Mouse (Mus musculus) intestine, embryonic 16.5 days (tissue): ENCODE measurements around the gene B4galnt4. TPM values are rescaled to one million over a fixed set of nuclear protein-coding genes. Genes with fewer than 3 reads are reported as not detected.

Source experiments
- polyA plus RNA-seq: library from polyadenylated mRNA; unstranded; fragments of >200 nt; fragmentation: Nextera tagmentation; extraction: Ambion mirVana; gene quantifications from 2 replicates; pipeline ENCODE4 v1.2.1, GENCODE M21; 2015

B4galnt4 gene
- polyA plus RNA-seq, 1 experiment from 2014 or later, result 7.2 TPM

Other genes starting within 250 kb of the B4galnt4 start
- gene Zfp941, start 238.9 kb upstream of the B4galnt4 start, polyA plus RNA-seq, result 0.95 and 1.1 TPM in 2 replicates
- gene Urah, start 226.1 kb upstream of the B4galnt4 start, polyA plus RNA-seq, result 6.1 and 7.5 TPM in 2 replicates
- gene Scgb1c1, start 215.6 kb upstream of the B4galnt4 start, polyA plus RNA-seq, result not detected in 2 replicates
- gene Odf3, start 213.3 kb upstream of the B4galnt4 start, polyA plus RNA-seq, result not detected in 2 replicates
- gene Gm45785, start 204.8 kb upstream of the B4galnt4 start, polyA plus RNA-seq, result not detected in 2 replicates
- 68.3 and 70.1 TPM in 2 replicates for gene Ric8a, start 204.1 kb upstream of the B4galnt4 start, polyA plus RNA-seq
- 33.1 and 35.1 TPM in 2 replicates for gene Bet1l, start 203.5 kb upstream of the B4galnt4 start, polyA plus RNA-seq
- gene Psmd13, start 179.1 kb upstream of the B4galnt4 start, polyA plus RNA-seq, result 182 and 197 TPM in 2 replicates
- 38.6 and 39.2 TPM in 2 replicates for gene Sirt3, start 178.8 kb upstream of the B4galnt4 start, polyA plus RNA-seq
- gene Cox8b, start 160.7 kb upstream of the B4galnt4 start, polyA plus RNA-seq, result 0.45 and 0.62 TPM in 2 replicates
- 71.1 and 80.5 TPM in 2 replicates for gene Nlrp6, start 140.2 kb upstream of the B4galnt4 start, polyA plus RNA-seq
- 23.4 and 23.6 TPM in 2 replicates for gene Pgghg, start 119.7 kb upstream of the B4galnt4 start, polyA plus RNA-seq
- gene Ifitm5, start 110.8 kb upstream of the B4galnt4 start, polyA plus RNA-seq, result 2.0 and 2.4 TPM in 2 replicates
- gene Gm45717, start 105.2 kb upstream of the B4galnt4 start, polyA plus RNA-seq, result 1.0 TPM in 1 of 2 replicates, not detected in the other
- gene Ifitm2, start 105.1 kb upstream of the B4galnt4 start, polyA plus RNA-seq, result 1,203 and 1,252 TPM in 2 replicates
- 117 and 123 TPM in 2 replicates for gene Ifitm1, start 93.9 kb upstream of the B4galnt4 start, polyA plus RNA-seq
- 255 and 269 TPM in 2 replicates for gene Ifitm3, start 50.3 kb upstream of the B4galnt4 start, polyA plus RNA-seq
- 1.9 and 2.0 TPM in 2 replicates for gene Ifitm6, start 43.2 kb upstream of the B4galnt4 start, polyA plus RNA-seq
- not detected in 2 replicates for gene Gm17387, start 32.0 kb upstream of the B4galnt4 start, polyA plus RNA-seq
- 31.3 and 32.4 TPM in 2 replicates for gene Pkp3, start 17.1 kb downstream of the B4galnt4 start, polyA plus RNA-seq
- gene Sigirr, start 39.5 kb downstream of the B4galnt4 start, polyA plus RNA-seq, result 29.4 and 32.8 TPM in 2 replicates
- gene Ano9, start 56.7 kb downstream of the B4galnt4 start, polyA plus RNA-seq, result 43.6 and 50.1 TPM in 2 replicates
- gene Ptdss2, start 61.3 kb downstream of the B4galnt4 start, polyA plus RNA-seq, result 59.0 and 60.3 TPM in 2 replicates
- 159 and 160 TPM in 2 replicates for gene Rnh1, start 111.8 kb downstream of the B4galnt4 start, polyA plus RNA-seq
- 21.9 and 47.0 TPM in 2 replicates for gene Hras, start 132.9 kb downstream of the B4galnt4 start, polyA plus RNA-seq
- 5.3 and 6.5 TPM in 2 replicates for gene Lrrc56, start 133.1 kb downstream of the B4galnt4 start, polyA plus RNA-seq
- gene Lmntd2, start 153.0 kb downstream of the B4galnt4 start, polyA plus RNA-seq, result 4.0 TPM in 2 replicates
- gene Rassf7, start 154.8 kb downstream of the B4galnt4 start, polyA plus RNA-seq, result 75.6 and 77.5 TPM in 2 replicates
- 55.2 and 56.7 TPM in 2 replicates for gene Phrf1, start 167.7 kb downstream of the B4galnt4 start, polyA plus RNA-seq
- gene Irf7, start 205.4 kb downstream of the B4galnt4 start, polyA plus RNA-seq, result 6.5 and 9.1 TPM in 2 replicates
- gene Cdhr5, start 215.7 kb downstream of the B4galnt4 start, polyA plus RNA-seq, result 167 and 234 TPM in 2 replicates
- gene Sct, start 218.0 kb downstream of the B4galnt4 start, polyA plus RNA-seq, result 304 and 334 TPM in 2 replicates
- gene Drd4, start 230.9 kb downstream of the B4galnt4 start, polyA plus RNA-seq, result 0.23 and 0.48 TPM in 2 replicates